Mouse (Mus musculus) hindbrain, embryonic 11.5 days (tissue): ENCODE measurements around the gene Fbxl3. TPM values are rescaled to one million over a fixed set of nuclear protein-coding genes. Genes with fewer than 3 reads are reported as not detected.

ENCODE experiments used
- ATAC-seq: fragments of 200-750 bp; cut with Nextera tagmentation; 2 replicates; pipeline ENCODE4 v1.8.0; 2017; ENCODE audit warnings: mild to moderate bottlenecking, moderate TSS enrichment, moderate library complexity; ENCODE audit not compliant: low FRiP score
- DNase-seq: peaks from one replicate; pipeline ENCODE4 v3.0.0-alpha.2; 2015; ENCODE audit warnings: low spot score
- H3K27ac ChIP-seq: fragments of 300-500 bp; sonication (generic); 2 replicates; pipeline ENCODE4 v1.5.1; 2014; ENCODE audit warnings: mild to moderate bottlenecking, low read depth, low read length
- H3K27me3 ChIP-seq: fragments of 300-500 bp; sonication (generic); 2 replicates; pipeline ENCODE4 v1.6.1; 2014; ENCODE audit warnings: mild to moderate bottlenecking, low read length, moderate library complexity, mixed read lengths; ENCODE audit not compliant: control insufficient read depth, insufficient read depth
- H3K36me3 ChIP-seq: fragments of 300-500 bp; sonication (generic); 2 replicates; pipeline ENCODE4 v1.6.1; 2014; ENCODE audit warnings: mild to moderate bottlenecking, low read length, moderate library complexity, mixed read lengths; ENCODE audit not compliant: control insufficient read depth, insufficient read depth
- H3K4me1 ChIP-seq: fragments of 300-500 bp; sonication (generic); replicated peaks from 2 replicates; pipeline ENCODE4 v1.6.1; 2014; ENCODE audit warnings: low read length, mixed read lengths; ENCODE audit not compliant: control insufficient read depth, insufficient read depth
- H3K4me2 ChIP-seq: fragments of 300-500 bp; sonication (generic); replicated peaks from 2 replicates; pipeline ENCODE4 v1.6.1; 2014; ENCODE audit warnings: mild to moderate bottlenecking, low read depth, low read length
- H3K4me3 ChIP-seq: fragments of 300-500 bp; sonication (generic); 2 replicates; pipeline ENCODE4 v1.5.1; 2014; ENCODE audit warnings: low read depth, low read length
- H3K9ac ChIP-seq: fragments of 300-500 bp; sonication (generic); 2 replicates; pipeline ENCODE4 v1.6.1; 2014; ENCODE audit warnings: low read depth, low read length
- H3K9me3 ChIP-seq: fragments of 300-500 bp; sonication (generic); 2 replicates; pipeline ENCODE4 v1.6.1; 2016; ENCODE audit warnings: low read length; ENCODE audit not compliant: control insufficient read depth
- WGBS: fragments of 180-500 bp; shearing (Covaris S2); extraction: QIAGEN DNeasy Blood & Tissue Kit; methylation state at CpG from one replicate; pipeline ENCODE4 v1.1.7; 2014; 5-methylcytosine and 5-hydroxymethylcytosine counted together
- polyA plus RNA-seq: library from polyadenylated mRNA; unstranded; fragments of >200 nt; fragmentation: Nextera tagmentation; extraction: Ambion mirVana; gene quantifications from 2 replicates; pipeline ENCODE4 v1.2.1, GENCODE M21; 2014

Fbxl3 gene
- polyA plus RNA-seq, 1 experiment from 2014 or later: 30.9 TPM

DNA sequence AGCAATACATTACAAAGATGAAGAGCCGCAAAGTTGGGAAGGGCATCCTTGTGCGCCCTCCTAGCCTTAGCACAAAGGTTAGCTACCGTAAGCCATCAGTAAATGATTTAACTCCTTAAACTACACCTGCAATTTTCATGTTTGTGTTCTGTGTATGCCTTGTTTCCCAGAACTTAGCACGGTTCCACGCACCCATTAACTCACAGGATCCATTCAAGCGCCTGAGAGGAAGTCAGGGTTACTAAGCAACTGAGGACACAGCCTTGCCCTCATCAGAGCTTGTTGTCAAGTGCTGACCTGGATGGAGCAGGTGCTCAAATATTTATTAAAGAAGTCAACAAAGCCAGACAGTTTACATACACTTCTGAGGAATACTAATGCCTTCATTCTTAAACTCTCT lies 2.9 kb upstream of the Fbxl3 start:
- Histone ChIP-seq H3K9me3 (no peaks in the 10 kb centered on the region), H3K4me2 (no peak overlapping the region), H3K27me3 (no peaks in the 10 kb centered on the region), H3K9ac (no peak overlapping the region), H3K36me3 (no peaks in the 10 kb centered on the region), H3K27ac (no peak overlapping the region), H3K4me3 (no peak overlapping the region), H3K4me1 (no peaks in the 10 kb centered on the region)
- DNase-seq (no peak), ATAC-seq (no peak)
- WGBS: 69% methylated on average over 6 of the region's 6 CpGs

DNA sequence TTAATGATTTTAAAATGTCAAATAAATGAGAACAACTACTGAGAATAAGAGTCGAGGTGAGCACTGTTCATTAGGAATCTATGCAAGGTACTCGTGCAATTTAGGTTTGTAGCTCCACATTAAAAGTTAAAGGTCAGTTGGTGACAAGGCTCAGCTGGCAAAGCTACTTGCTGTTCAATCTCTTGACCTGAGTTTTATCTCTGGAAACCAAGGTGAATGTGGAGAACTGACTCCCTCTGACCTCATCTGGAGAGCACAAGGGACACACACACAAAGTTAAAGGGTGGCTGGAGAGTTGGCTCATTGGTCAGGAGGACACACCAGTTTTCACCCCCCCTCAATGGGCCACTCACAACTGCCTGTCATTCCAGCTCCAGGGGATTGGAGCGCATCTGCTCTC lies 1.8 kb upstream of the Fbxl3 start:
- no peak overlapping the region for H3K9ac ChIP-seq
- H3K4me2 ChIP-seq: no peak overlapping the region
- no peaks in the 10 kb centered on the region for H3K27me3 ChIP-seq
- H3K9me3 ChIP-seq: no peaks in the 10 kb centered on the region
- H3K4me1 ChIP-seq: no peaks in the 10 kb centered on the region
- ATAC-seq (no peak), DNase-seq (no peak)
- no peak overlapping the region for H3K4me3 ChIP-seq
- H3K27ac ChIP-seq: no peak overlapping the region
- 79% methylated on average over 3 of the region's 3 CpGs for WGBS
- no peaks in the 10 kb centered on the region for H3K36me3 ChIP-seq

DNA sequence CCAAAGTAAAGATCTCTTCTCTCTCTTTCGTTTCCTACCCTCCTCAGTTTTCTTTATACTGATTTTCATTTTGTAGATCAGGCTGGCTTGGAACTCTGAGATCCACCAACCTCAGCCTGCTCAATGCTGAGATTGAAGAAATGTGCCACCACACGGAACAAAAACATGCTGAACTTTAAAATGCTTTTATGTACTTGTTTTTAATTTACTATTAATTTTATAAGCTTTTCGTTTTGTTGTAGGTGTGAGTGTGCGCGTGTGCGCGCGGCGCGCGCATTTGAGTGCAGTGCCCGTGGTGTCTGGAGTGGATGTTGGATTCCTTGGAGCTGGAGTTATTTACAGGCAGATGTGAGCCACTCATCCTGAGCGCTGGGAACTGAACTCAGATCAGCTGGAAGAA lies 930 bp upstream of the Fbxl3 start:
- H3K27me3 ChIP-seq: no peaks in the 10 kb centered on the region
- no peak for ATAC-seq
- no peaks in the 10 kb centered on the region for H3K36me3 ChIP-seq
- WGBS: 86% methylated on average over 13 of the region's 13 CpGs
- no peaks in the 10 kb centered on the region for H3K9me3 ChIP-seq
- no peak for DNase-seq
- no peak overlapping the region for H3K27ac ChIP-seq
- H3K9ac ChIP-seq: no peak overlapping the region
- H3K4me3 ChIP-seq: no peak overlapping the region
- no peak overlapping the region for H3K4me2 ChIP-seq
- no peaks in the 10 kb centered on the region for H3K4me1 ChIP-seq

DNA sequence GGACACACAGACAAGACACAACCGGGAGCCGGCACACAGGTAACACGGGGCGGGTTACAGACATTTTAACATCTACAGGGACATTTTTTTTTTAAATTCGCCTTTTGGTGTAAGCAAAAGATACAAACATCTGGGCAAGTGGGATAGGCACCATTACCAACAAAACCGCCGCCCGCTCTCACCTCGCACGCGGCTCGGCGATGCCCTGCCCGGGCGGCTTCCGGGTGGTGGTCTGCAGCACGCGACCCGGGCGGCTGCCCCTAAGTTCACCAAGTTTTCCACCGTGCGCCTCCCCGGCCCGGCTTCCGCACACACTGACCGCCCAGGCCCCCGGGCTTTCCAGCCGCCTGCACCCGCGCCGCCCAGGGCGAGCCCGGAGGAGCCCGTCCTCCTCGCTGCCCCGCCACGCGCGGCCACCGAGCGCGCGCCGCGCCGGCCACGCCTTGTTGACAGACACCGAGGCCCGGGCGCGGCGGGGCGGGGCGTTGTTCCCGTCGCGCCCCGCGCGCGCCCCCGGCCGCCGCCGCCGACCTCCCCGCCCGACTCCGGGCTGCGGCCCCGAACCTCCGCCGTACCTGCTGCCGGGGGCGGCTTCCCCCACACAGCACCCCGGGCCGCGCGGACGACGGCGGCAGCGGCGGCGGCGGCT lies 655 bp downstream of the Fbxl3 start:
- Histone ChIP-seq H3K27me3 (no peaks in the 10 kb centered on the region), H3K27ac (peak overlapping the region; percentile 99), H3K36me3 (no peaks in the 10 kb centered on the region), H3K4me1 (no peaks in the 10 kb centered on the region), H3K9ac (peak overlapping the region; percentile 100), H3K9me3 (no peaks in the 10 kb centered on the region), H3K4me3 (peak overlapping the region; percentile 94), H3K4me2 (peak overlapping the region; percentile 48)
- peak; percentile 88 for DNase-seq
- under 1% methylated on average over 68 of the region's 86 CpGs for WGBS
- peak; percentile 83 for ATAC-seq

DNA sequence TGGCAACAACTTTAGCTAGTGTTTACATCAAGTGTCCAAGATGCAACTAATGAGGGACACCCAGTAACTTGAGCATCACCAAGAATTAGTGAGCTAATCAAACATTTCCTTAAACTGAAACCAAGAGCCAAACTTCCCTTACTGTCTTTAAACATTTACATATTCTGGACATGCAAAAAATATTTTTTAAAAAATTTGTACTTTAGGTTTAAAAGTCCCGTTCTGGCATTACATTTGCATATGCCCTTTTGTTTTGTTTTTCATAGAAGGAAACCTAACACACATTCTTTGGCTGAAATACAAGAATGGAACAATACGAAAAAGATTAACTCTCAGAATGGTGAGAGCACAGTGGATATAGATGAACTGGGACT lies 1.2 kb downstream of the Fbxl3 start:
- no peak for DNase-seq
- Histone ChIP-seq H3K27me3 (no peaks in the 10 kb centered on the region), H3K36me3 (no peaks in the 10 kb centered on the region), H3K27ac (no peak overlapping the region), H3K4me2 (peak overlapping the region; percentile 48), H3K9me3 (no peaks in the 10 kb centered on the region), H3K9ac (peak overlapping the region; percentile 100), H3K4me1 (no peaks in the 10 kb centered on the region), H3K4me3 (peak overlapping the region; percentile 94)
- no peak for ATAC-seq
- WGBS: 0% methylated on average over 2 of the region's 2 CpGs

DNA sequence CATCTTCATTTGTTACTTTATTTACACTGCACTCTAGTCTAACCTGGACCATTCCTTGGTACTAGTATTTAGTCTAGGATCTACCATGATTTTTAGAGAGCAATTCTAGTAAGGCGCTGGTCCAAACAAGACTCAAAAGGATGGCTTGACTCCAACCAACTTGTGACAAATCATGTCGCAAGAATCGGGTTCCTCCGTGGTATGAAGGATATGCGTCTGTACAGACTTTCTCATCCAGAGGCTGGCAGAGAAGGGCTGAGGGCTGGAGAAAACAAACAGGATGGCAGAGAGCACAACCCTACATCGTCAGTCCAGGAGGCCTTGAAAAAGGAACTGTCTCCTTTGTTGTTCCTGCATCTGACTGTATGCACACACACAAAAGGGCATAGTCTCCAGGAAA lies 2.7 kb downstream of the Fbxl3 start:
- DNase-seq (no peak), ATAC-seq (no peak)
- H3K36me3 ChIP-seq: no peaks in the 10 kb centered on the region
- no peak overlapping the region for H3K4me3 ChIP-seq
- no peak overlapping the region for H3K9ac ChIP-seq
- no peaks in the 10 kb centered on the region for H3K9me3 ChIP-seq
- H3K4me2 ChIP-seq: no peak overlapping the region
- no peak overlapping the region for H3K27ac ChIP-seq
- WGBS: 84% methylated on average over 6 of the region's 6 CpGs
- H3K4me1 ChIP-seq: no peaks in the 10 kb centered on the region
- no peaks in the 10 kb centered on the region for H3K27me3 ChIP-seq

DNA sequence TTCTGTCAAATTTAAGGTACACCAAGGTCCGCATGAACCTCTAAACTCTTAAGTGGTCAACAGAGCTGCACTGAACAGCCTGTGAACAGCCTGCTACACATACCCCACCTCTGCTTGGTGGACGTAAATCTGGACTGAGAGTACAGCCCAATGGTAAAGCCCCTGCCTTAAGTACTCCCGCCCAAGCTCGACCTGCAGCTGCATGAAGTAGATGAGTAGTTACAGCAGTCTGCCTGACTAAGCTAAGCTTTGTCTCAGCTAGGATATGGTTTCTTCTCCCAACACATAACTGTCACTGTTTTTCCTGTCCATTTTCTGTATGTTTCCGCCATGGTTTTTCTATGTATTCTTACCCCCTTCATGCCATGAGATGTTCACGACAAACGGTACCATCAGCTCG lies 3.5 kb downstream of the Fbxl3 start:
- Histone ChIP-seq H3K4me2 (no peak overlapping the region), H3K9me3 (no peaks in the 10 kb centered on the region), H3K27me3 (no peaks in the 10 kb centered on the region), H3K36me3 (no peaks in the 10 kb centered on the region), H3K9ac (no peak overlapping the region), H3K4me1 (no peaks in the 10 kb centered on the region), H3K4me3 (no peak overlapping the region), H3K27ac (no peak overlapping the region)
- WGBS: 91% methylated on average over 8 of the region's 8 CpGs
- ATAC-seq (no peak), DNase-seq (no peak)

DNA sequence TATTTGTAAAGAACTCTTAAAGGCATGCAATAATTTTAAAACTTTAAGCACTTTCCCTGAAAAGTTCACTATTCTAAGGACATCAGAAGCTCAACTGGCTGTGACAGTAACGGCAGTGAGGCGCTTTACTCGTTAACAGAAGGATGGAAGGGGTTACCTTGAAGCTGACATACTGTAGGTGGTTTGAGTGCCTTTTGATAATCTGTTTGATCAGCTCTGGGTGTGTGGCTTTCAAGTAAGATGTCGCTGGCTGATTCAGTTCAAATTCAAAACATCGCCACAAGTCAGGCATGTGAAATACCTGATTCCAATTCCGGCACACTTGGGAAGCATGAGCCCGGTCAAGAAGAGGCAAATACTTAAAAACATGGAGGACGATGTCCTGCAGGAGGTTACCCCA lies 4.3 kb downstream of the Fbxl3 start:
- Histone ChIP-seq H3K4me1 (no peaks in the 10 kb centered on the region), H3K27ac (no peak overlapping the region), H3K4me3 (no peak overlapping the region), H3K9me3 (no peaks in the 10 kb centered on the region), H3K9ac (no peak overlapping the region), H3K27me3 (no peaks in the 10 kb centered on the region), H3K4me2 (no peak overlapping the region), H3K36me3 (no peaks in the 10 kb centered on the region)
- 94% methylated on average over 8 of the region's 8 CpGs for WGBS
- ATAC-seq (no peak), DNase-seq (no peak)

DNA sequence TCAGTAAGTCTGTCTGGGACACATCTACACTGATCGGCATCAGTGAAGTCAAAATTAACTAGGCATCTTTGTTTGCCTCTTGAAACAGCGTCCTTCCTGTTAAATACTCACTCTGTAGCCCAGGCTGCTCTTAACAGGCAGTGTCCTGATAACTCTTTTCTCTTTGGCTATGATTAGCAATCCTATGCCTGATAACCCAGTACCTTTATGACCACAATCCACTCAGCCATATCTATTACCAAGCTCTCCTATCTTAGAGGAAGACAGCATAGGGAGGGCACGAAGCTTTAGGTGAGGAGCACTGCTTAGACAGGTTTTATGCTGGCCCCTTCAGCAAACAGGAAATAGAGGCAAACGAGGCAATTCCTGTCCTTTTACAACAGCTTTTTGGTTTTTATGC lies 5.7 kb downstream of the Fbxl3 start:
- Histone ChIP-seq H3K4me3 (no peak overlapping the region), H3K27ac (no peak overlapping the region), H3K4me2 (no peak overlapping the region), H3K9me3 (no peaks in the 10 kb centered on the region), H3K4me1 (no peaks in the 10 kb centered on the region), H3K27me3 (no peaks in the 10 kb centered on the region), H3K36me3 (no peaks in the 10 kb centered on the region; the same call in 1 of the 2 replicates), H3K9ac (no peak overlapping the region)
- DNase-seq (no peak), ATAC-seq (no peak)
- WGBS: 81% methylated on average over 4 of the region's 4 CpGs
